Mouse (Mus musculus): ENCODE data around the gene Nebl.
"Not testable (repeated sequence)": the region's sequence is repeated elsewhere in the genome, so short reads cannot be mapped to it uniquely, and the experiment has no call there.

Gene Nebl

DNA sequence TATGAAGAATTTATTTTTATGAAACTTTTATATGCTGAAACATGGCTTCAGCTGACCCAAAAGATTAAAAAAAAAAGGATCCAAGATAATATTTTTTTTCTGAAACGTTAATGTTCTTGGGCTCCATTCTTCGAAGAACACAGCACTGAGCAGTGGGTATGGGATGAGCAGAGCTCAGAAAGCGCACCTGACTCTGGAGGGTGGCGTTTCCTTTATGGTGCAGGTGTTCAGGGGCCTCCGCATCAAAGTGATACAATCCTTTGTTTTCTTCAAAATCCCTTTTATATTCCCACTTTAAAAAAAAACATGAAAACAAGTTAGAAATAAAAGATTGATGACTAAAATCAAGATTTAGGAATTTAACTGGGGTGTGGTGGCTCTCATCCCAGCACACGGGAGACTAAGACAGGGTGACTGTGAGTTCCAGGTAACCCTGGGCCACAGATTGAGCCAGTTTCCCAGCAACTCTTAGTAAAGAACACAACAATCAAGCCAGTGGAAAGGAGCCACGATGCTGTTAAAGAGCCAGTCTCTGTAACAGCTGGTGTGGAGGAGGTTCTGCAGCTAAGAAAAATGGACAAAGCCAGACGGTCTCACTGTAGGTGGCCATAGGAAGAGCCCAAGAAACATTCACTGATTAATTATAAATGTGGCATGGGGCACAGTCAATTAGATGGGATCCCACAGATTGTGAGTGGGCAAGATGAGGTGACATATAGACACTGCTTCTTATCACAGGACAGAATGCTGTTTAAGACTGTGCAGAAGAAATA, 317.6 kb downstream of the Nebl start:
- in situ Hi-C loops (cut with MseI, MboI) = loop anchor here in 1 of 2 experiments (10.0 kb wide), 1 partner anchor 421 kb away; no protein-coding TSS in a partner anchor

DNA sequence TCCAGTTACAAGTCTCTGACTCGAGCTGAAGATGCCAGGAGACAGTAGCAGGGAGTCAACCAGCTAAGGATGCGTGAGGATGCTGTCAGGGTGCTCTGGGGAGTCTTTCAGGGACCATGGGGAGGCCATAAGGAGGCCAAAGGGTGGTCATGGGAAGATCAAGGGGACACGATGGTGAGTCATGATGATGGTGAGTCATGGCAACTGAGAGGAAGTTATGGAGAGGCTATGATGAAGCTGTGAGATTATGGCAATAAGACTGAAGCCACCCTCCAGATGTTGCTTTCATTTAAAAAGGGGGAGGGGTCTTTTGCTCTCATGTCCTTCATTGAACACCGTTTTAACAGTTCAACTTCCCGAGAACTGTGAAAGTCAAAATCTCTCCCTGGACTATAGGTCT, 322.0 kb downstream of the Nebl start:
- in situ Hi-C loops (cut with MseI, MboI) = no loop called here

DNA sequence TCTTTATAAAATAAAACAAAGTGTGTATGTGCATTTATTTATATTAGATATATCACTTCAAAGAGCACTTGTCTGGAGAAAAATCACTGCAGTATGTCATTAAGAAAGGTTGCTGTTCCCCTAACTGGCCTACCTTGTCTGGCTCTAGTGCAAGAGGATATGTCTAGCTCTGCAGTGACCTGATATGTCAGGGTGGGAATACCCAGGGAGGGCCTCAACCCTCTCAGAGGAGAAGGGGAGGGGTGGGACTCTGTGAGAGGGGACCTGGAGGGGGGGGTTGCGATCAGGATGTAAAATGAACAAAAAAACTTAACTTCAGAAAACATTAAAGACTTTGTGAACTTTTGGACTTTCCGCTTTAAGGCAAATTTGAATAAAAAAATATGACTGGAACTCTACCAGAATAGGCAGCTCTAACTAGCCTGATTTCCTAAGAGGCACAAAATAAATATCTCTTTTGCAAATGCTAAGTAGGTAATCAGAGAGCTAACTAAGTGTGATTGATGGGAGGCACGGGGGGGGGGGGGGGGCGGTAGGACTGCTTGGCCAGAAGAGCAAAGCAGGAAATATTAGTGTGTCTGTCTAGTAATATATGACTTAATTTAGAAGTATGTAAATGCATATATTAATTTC, 325.2 kb downstream of the Nebl start:
- in situ Hi-C loops (cut with MseI, MboI) = no loop called here

DNA sequence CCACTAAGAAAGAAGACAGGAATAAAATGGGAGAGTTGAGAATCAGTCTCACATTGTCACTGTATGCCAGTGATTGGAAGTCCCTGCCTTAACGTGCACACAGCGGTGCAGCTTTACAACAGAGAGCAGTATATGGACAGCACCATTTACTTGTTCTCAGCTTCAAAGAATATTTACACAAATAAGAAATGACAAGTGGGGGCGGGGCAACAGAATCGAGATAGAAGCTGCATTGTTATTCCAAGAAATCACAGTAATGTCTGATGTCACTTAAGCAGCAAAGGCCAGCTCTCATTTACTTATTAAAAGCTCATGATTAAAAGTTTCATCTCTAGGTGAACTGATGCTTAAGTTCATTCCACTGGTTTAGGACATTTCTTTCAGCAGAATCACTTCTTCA, 328.8 kb downstream of the Nebl start:
- in situ Hi-C loops (cut with MseI, MboI) = no loop called here

DNA sequence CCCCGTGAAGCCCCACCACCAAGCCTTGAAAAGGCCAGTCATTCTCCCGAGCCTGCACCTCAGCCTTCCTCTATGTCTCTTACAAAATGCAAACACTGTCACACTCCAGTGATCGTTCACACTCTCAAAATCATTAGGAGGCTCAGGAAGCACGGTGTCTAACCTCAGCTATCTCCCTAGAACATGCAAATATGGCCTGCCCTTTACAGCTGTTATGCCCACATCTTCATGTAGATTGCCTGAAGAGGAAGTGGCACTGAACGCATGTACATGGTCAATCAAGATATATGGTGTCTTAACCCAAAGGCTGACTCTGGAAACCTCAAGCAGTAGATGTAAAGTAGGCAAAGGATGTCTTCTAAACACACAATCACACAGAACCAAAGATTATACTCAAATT, 335.0 kb downstream of the Nebl start:
- in situ Hi-C loops (cut with MseI, MboI) = no loop called here

DNA sequence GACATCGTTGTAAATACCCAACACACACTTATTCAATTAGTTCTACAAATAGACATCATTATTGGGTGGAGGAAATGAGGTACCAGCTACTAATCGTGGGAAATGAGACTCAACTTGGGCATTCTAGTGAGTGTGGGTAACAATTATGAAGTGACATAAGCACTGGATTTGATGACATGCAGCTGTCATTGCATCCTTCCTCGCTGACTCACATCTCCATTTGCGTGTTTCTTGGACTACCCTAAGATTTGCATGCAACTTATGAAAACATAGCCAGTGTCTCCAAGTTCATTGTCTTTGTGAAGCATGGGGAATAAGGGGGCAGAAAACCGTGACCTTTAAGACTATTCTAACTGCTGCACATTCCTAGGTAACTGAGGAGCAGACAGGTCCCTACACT, 339.9 kb downstream of the Nebl start:
- in situ Hi-C loops (cut with MseI, MboI) = no loop called here

DNA sequence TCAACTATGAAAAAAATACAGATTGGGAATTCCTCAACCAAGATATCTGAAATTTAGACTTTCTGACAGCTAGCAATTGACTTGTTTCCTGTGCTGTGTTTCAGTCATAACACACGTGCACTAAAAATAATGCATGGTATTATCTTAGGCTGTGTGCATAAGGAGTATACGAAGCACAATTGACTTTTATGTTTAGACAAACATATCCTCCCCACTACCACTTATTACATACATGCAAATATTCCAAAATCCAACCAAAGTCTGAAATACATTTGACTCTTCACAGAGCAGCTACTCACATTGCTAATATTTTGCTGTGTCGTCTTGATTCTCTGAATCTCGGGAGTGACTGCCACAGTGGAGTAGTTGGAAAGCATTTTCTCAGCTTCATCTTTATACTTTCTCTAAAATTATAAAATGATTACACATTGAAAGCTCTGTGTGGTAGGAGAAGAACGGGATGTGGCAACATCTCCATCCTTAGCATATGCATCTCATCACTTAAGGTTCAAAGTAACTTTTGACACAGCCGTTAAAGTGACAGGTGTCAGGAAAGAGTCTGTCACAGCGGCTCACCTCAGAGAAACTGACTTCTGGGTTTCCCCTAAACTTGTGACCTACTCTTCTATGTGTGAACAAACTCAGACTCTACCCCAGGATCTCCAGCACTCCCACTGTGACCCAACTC, 340.6 kb downstream of the Nebl start:
- in situ Hi-C loops (cut with MseI, MboI) = no loop called here

DNA sequence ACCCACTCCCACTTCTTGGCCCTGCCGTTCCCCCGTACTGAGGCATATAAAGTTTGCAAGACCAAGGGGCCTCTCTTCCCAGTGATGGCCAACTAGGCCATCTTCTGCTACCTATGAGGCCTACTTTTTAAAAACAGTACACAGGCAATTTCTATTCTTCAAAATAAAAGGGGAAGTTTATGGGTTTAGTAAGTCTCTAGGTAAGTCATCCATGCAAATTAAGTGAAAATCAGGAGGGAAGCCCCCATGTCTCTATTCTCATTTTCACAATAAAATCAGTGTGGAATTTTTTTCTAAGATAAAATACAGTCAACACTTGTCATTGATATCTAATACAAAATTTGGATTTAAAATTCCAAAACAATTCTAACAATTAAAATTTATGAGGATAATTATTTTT, 341.4 kb downstream of the Nebl start:
- in situ Hi-C loops (cut with MseI, MboI) = no loop called here

DNA sequence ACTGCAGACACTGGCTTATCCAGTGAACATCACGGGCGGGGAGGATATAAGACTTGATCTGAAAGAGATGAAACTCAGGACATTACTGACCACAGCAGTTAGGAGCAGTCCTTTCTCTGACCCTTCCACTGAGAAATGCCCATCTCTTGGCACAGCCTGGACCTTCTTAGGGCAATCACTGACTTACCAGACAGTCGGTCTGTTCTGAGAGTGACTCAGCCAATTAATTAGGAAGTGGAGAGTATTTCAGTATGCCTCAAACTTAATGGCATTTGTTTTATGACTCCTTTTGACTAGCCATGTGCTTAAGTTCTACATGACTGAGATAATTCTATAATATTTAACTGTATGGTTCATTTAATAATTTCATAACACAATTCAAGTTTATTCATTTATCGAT, 341.9 kb downstream of the Nebl start:
- in situ Hi-C loops (cut with MseI, MboI) = no loop called here

DNA sequence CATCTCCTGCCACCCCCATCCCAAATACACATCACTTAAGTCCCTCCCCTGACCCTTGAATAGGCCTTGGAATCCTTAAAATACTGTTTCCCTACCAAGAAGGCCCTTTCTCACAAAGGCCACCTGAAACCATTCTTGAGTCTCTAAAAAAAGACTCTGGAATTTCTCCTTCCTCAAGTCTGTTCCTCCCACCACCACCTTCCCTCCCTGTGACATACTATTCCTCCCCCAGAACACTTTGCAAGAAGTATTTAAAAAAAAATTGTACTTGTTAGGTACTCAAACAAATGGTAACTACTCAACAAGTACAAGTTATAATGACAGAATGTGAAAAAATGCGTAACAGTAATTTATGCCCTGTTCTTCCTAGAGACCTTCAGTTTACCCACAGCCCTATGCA, 349.0 kb downstream of the Nebl start:
- in situ Hi-C loops (cut with MseI, MboI) = no loop called here

DNA sequence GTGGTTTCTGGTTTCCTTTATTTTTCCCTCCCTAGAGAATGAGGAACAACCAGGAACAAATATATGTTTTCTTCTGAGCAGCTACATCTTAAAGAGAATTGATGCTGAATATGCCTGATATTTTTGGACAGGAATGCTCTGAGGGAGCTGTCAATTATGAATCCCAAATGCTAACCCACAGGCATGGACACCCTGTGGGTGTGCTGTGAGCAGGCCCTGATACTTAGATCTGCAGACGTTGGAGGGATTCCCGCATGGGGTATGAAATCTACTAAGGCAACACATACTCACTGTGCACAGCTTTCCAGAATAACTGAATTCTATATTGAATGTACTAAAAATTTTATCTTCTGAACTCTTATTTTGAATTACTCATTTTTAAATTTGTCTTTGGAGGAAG, 355.3 kb downstream of the Nebl start:
- in situ Hi-C loops (cut with MseI, MboI) = no loop called here

DNA sequence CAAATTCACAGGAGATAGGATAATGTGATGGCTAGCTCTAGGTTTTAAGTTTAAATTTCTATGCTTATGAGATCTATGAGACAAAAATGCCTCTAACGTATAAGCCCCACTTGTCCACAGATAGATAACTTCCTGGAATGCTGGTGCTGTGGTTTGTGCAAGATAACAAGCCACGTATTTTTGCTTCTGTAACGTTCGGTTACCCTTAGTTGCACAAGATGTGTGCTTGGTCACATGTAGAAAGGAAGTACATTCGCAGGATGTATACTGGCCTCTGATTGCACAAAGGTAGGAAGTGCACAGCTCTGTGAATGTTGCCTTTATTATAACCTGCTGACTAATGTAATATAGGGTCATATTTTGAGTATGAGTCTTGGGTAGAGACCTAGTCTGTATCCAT, 365.6 kb downstream of the Nebl start:
- in situ Hi-C loops (cut with MseI, MboI) = no loop called here

DNA sequence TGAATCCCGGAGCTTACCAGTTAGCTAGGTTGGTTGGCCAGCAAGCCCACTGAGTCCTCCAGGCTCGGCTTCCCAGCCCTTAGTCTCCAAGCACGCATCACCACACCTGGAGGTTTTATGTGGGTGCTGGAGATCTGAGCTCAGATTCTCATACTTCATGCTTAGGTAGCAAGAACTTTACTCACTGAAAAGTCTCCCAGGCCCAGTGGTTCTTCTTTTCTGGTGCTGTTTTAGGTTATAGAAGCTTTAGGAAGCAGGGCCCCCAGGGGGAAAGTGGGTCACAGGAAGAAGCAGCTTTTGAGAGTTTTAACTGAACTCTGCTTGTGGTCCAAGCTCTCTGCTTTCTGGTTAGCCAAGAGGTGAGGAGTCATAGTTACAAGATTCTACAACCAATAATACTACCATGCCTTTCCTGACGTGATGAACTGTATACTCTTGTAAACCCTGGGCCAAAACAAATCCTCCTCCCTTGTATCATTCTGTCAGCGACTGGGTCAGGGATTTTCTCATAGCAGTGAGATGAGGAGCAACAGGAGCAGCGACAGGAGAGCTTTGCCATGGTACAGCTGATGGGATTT, 366.2 kb downstream of the Nebl start:
- in situ Hi-C loops (cut with MseI, MboI) = no loop called here

DNA sequence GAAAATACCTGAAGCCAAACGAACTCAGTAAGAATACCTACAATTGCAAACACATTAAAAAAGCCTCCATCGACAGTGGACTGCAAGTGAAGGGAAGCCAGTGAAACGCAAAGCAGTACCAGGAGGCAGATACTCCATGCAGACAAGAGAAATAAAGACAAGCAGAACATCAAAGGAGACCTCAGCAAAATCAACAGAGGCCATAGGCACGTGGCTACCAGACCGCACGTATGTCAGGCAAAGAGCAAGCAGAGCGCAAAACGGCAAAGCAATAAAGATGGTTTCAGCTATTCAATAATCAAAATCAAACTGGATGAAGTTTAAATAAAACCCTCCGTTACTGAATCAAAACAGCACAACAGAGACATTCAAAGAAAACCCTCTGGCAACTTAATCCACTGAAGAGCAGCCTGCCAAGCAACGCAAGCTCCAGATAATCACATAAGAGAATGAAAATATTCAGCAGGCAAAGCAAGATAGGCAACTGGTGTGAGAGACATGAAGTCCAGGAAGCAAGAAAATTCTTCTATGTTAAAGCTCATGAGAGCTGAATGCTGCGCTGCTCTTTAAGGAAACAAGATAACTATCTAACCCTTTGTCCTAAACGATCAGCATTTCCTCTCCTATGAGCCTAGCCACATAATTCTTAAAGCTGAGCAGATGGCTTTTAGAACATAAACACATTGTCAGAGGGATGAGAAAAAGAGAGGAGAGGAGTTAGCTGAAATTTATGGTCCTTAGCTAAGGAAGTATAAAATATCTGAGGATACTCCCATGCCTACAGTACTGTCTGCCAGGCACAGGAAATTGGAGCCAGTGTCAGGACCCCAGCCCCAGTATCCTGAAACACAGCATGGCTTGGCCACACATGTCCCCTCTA, 367.7 kb downstream of the Nebl start:
- in situ Hi-C loops (cut with MseI, MboI) = no loop called here

DNA sequence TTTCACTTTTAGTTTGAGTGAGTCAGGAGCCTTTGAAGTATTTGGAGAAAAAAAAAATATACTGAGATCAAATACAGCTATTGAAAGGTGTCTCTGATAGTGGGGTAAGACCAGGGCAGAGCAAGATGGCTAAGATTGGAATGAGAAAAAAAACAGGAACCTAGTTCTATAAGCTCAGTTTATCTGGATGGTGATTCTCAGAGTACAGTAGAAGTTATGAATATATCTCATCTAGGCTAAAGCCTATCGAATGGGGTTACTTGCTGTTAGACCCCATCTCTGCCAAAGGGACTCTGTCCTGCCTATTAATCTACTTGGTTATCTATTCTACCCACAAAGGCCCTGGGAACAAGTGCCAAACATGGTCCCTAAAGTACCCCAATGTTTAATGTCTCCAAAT, 369.1 kb downstream of the Nebl start:
- in situ Hi-C loops (cut with MseI, MboI) = no loop called here

DNA sequence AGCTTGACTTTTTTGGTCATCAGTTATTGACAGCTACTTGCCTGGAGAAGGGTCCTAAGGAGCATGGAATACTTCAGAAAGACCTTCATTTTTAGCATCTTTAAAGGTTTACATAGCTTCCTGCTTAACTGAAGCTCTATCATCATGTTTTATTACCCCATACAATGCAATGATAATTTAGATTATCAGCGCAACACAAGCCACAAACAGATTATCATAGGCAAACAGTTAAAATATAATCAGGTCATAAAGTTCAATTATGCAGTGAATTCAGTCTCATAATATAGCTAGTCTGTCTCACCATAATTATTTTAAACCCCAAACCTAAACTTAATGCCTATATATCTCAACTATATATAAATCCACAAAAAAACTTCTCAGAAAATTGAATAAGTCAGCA, 386.6 kb downstream of the Nebl start:
- in situ Hi-C loops (cut with MseI, MboI) = no loop called here

DNA sequence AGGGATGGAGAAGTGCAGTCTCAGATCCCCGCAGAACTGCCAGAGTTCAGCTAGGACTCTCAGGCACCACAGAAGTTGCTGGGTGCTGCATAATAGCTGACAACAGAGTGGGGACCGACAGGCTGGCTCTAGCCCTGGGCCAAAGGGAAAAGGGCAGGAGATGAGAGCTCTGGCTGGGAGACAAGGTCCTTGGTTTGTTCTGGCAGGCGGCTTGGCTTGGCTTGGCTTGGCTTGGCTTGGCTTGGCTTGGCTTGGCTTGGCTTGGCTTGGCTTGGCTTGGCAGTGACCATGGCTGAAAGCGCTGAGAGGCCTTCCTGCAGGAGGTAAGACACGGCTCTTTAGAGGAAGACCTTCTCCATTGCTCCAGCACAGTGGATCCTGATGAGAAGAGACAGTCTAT, 395.8 kb downstream of the Nebl start:
- in situ Hi-C loops (cut with MseI, MboI) = no loop called here

DNA sequence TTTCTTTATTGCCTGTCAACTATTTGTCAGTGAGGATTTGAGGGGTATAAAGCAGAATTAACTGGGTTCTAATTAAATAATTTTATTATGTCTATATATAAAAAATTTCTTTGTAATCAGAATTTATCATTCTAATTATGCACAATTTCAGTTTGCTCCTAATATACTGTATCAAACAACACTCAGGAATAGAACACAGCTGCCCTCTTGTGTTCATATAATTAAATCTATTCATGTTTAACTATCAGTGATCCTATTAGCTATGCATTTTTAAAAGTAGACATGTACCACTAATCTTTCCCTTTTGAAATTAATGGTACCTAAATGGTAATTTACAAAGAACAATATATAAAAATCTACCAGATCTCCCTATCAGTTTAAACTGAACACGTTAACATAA, 404.7 kb downstream of the Nebl start:
- in situ Hi-C loops (cut with MseI, MboI) = no loop called here

DNA sequence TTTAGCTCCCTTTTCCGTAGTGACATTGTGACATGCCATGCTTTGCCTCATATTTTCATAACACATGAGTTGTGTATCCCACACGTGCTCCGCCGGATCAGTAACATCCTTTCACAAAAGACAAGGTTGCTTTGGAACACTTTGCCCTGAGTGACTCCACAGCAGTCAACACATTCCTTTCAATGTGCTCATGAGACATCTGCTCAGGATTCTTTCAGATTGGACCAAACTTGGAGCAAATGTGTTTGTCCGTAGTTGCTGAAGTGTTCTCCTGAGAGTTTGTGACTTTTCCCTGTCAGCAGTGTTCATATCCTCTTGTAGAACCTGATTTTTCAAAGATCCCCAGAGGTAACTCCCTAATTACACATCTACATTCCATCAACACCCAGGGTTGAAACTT, 414.4 kb downstream of the Nebl start:
- in situ Hi-C loops (cut with MseI, MboI) = no loop called here

DNA sequence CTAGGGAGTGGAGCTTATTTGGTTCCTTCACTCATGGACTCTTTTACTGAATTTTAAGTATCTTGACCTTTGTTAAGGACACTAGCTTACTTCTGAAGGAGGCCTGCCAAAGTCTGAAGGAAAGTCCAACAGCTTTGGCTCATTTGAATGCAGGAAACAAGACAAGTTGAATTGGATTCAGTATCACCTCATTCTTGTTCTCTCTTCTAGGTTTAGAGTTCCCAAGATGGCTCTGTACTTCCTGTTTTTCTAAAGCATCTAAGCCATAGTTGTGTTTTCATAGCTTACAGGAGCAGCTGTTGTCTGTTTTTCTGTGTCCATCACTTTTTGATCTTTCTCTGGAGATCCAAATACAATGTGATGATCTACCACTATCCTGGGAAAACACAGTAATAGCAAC, 429.9 kb downstream of the Nebl start:
- in situ Hi-C loops (cut with MseI, MboI) = no loop called here

DNA sequence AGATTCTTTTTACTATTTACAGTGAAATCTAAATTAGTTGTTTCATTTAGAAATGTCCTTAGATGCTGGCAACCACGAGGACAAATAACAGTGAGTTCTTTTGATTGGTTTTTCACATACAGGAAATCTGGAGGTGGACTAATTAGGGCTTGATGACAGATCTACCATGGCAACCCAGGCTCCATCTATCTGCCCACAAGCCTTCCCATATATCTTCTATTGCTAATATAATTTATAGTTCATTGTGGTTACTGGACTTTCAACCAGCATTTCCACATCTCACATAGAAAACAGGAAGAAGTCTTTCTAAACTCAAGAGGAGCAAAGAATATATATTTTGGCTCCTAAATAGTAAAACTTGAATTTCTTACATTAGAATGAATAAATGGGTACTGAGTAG, 433.8 kb downstream of the Nebl start:
- in situ Hi-C loops (cut with MseI, MboI) = no loop called here

DNA sequence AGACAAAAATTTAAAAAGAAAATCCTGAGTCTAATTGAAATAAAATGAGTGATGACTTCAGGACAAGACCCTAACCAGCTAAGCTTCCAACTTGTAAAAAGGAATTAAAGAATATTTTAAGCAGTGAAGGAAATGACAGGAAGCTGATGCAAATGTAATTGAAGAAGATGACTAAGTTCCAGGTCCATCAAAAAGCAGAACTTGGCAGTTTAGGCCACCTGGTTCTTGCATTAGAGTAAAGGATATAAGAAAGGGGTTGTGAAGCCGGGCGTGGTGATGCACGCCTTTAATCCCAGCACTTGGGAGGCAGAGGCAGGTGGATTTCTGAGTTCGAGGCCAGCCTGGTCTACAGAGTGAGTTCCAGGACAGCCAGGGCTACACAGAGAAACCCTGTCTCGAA, 436.0 kb downstream of the Nebl start:
- in situ Hi-C loops (cut with MseI, MboI) = not testable (repeated sequence)
